Comparison of ENCODE assay signal across 13 mouse cellular contexts in genomic region chr5:137152623-137153022, GRCm38 (mm10). TPM values are rescaled to one million over a fixed set of nuclear protein-coding genes. Genes with fewer than 3 reads are reported as not detected.
DNase-seq lines count a peak whose midpoint lies in the region; ATAC-seq lines count a peak whose summit lies in the region.
"Had no signal": no experiment of that assay in that cellular context is flagged by ENCODE, and none has a peak within 500 bp of the region (broad histone marks: within the 10 kb centered on the region; RNA-seq: fewer than 3 reads in every experiment).

No protein-coding gene starts in this region.

- no peak for ATAC-seq in midbrain, embryonic 14.5 days (ENCODE audit: low FRiP score, low TSS enrichment)
- no peak for ATAC-seq in midbrain, embryonic 16.5 days
- 0 out of 2 replicates have a peak, but pooled peaks have one; percentile 45 for ATAC-seq in hindbrain, embryonic 15.5 days (ENCODE audit: low FRiP score, low read depth)
- ATAC-seq in neutrophil, adult 5-6 weeks (ENCODE audit: extremely low read depth, insufficient number of reproducible peaks, low FRiP score, poor library complexity, severe bottlenecking): peak; percentile 42

- 59% methylated on average over 2 of the region's 2 CpGs for WGBS in heart, embryonic 10.5 days
- 74% methylated on average over 2 of the region's 2 CpGs for WGBS in midbrain, embryonic 14.5 days
- 72% methylated on average over 2 of the region's 2 CpGs for WGBS in midbrain, embryonic 16.5 days
- 64% methylated on average over 2 of the region's 2 CpGs for WGBS in hindbrain, embryonic 15.5 days

- intact Hi-C loops in heart, postnatal 10 days (cut with DNase I): loop anchor here (10.0 kb wide), 1 partner anchor 252 kb away; no protein-coding TSS in a partner anchor

- no peak overlapping the region for H3K4me3 ChIP-seq in heart, embryonic 10.5 days
- H3K4me3 ChIP-seq in midbrain, embryonic 14.5 days (replicated peaks; ENCODE audit: low read depth, low read length): no peak overlapping the region
- H3K4me3 ChIP-seq in midbrain, embryonic 16.5 days (ENCODE audit: low read depth, low read length): no peak overlapping the region
- no peak overlapping the region for H3K4me3 ChIP-seq in hindbrain, embryonic 15.5 days
- H3K4me3 ChIP-seq: embryonic facial prominence, embryonic 15.5 days had no signal

- H3K4me2 ChIP-seq in midbrain, embryonic 14.5 days (ENCODE audit: low read length): no peak overlapping the region
- no peak overlapping the region for H3K4me2 ChIP-seq in midbrain, embryonic 16.5 days (ENCODE audit: low read length)
- no peak overlapping the region for H3K4me2 ChIP-seq in hindbrain, embryonic 15.5 days
- H3K4me2 ChIP-seq: embryonic facial prominence, embryonic 15.5 days had no signal

- H3K36me3 ChIP-seq in heart, embryonic 10.5 days: no peaks in the 10 kb centered on the region
- no peaks in the 10 kb centered on the region for H3K36me3 ChIP-seq in midbrain, embryonic 14.5 days (ENCODE audit: control insufficient read depth, insufficient read depth, low read length)
- no peaks in the 10 kb centered on the region for H3K36me3 ChIP-seq in midbrain, embryonic 16.5 days (ENCODE audit: control insufficient read depth, insufficient read depth, low read length)
- no peaks in the 10 kb centered on the region for H3K36me3 ChIP-seq in hindbrain, embryonic 15.5 days
- H3K36me3 ChIP-seq: embryonic facial prominence, embryonic 15.5 days had no signal

- H3K9ac ChIP-seq in midbrain, embryonic 14.5 days (replicated peaks; ENCODE audit: low read length): no peak overlapping the region
- H3K9ac ChIP-seq in midbrain, embryonic 16.5 days (ENCODE audit: low read depth, low read length): no peak overlapping the region
- no peak overlapping the region for H3K9ac ChIP-seq in hindbrain, embryonic 15.5 days
- H3K9ac ChIP-seq: embryonic facial prominence, embryonic 15.5 days had no signal

- H3K4me1 ChIP-seq in heart, embryonic 10.5 days: no peaks in the 10 kb centered on the region
- H3K4me1 ChIP-seq in midbrain, embryonic 14.5 days (ENCODE audit: control insufficient read depth, insufficient read depth, low read length): no peaks in the 10 kb centered on the region
- H3K4me1 ChIP-seq in midbrain, embryonic 16.5 days (ENCODE audit: control insufficient read depth, insufficient read depth, low read length): no peaks in the 10 kb centered on the region
- H3K4me1 ChIP-seq in hindbrain, embryonic 15.5 days (replicated peaks): no peaks in the 10 kb centered on the region
- H3K4me1 ChIP-seq: embryonic facial prominence, embryonic 15.5 days had no signal

- H3K9me3 ChIP-seq in heart, embryonic 10.5 days: peaks cover 26% of the 10 kb centered on the region; the same call in 1 of the 2 replicates
- H3K9me3 ChIP-seq in midbrain, embryonic 14.5 days (ENCODE audit: control insufficient read depth, low read length): peaks cover 21% of the 10 kb centered on the region
- peaks cover 10% of the 10 kb centered on the region; the same call in 1 of the 2 replicates for H3K9me3 ChIP-seq in midbrain, embryonic 16.5 days (replicated peaks; ENCODE audit: control insufficient read depth, low read length, poor library complexity, severe bottlenecking)
- H3K9me3 ChIP-seq in hindbrain, embryonic 15.5 days: 0 out of 2 replicates have a peak, but pooled peaks cover 4% of the 10 kb centered on the region

- H3K27me3 ChIP-seq in heart, embryonic 10.5 days (ENCODE audit: insufficient read depth, poor library complexity, severe bottlenecking): no peaks in the 10 kb centered on the region
- no peaks in the 10 kb centered on the region for H3K27me3 ChIP-seq in midbrain, embryonic 14.5 days (ENCODE audit: control insufficient read depth, insufficient read depth, low read length)
- no peaks in the 10 kb centered on the region for H3K27me3 ChIP-seq in midbrain, embryonic 16.5 days (ENCODE audit: control insufficient read depth, insufficient read depth, low read depth, low read length)
- no peaks in the 10 kb centered on the region for H3K27me3 ChIP-seq in hindbrain, embryonic 15.5 days
- H3K27me3 ChIP-seq: embryonic facial prominence, embryonic 15.5 days had no signal

- peak; percentile 78 for DNase-seq in heart, embryonic 10.5 days (ENCODE audit: low spot score)
- DNase-seq in heart, postnatal 10 days: no peak
- DNase-seq in midbrain, embryonic 14.5 days: peak; percentile 14
- no peak for DNase-seq in right cerebral cortex, postnatal 4 days
- DNase-seq in left cerebral cortex, adult 9 months (ENCODE audit: low spot score in 2 of 2): no peak
- DNase-seq: lung, postnatal 4 days had no signal

- H3K27ac ChIP-seq in heart, embryonic 10.5 days: no peak overlapping the region
- no peak overlapping the region for H3K27ac ChIP-seq in midbrain, embryonic 14.5 days (replicated peaks; ENCODE audit: low read depth, low read length)
- H3K27ac ChIP-seq in midbrain, embryonic 16.5 days (ENCODE audit: low read length): no peak overlapping the region
- no peak overlapping the region for H3K27ac ChIP-seq in hindbrain, embryonic 15.5 days (replicated peaks)
- H3K27ac ChIP-seq: embryonic facial prominence, embryonic 15.5 days; kidney, postnatal 0 days had no signal

RNA-seq across cellular contexts. Expression of gene Muc3, which starts 3.5 kb away (rescaled TPM):
- not detected in 2 replicates for polyA plus RNA-seq in heart, embryonic 10.5 days (2016; fragmentation: Nextera tagmentation; extraction: Ambion mirVana)
- total RNA-seq in heart, postnatal 10 days (2021): not detected
- polyA plus RNA-seq in midbrain, embryonic 14.5 days (2014; fragmentation: Nextera tagmentation; extraction: Ambion mirVana): not detected in 2 replicates
- polyA plus RNA-seq in midbrain, embryonic 16.5 days (2015; fragmentation: Nextera tagmentation; extraction: Ambion mirVana): not detected in 2 replicates
- not detected in 2 replicates for polyA plus RNA-seq in hindbrain, embryonic 15.5 days (2015; fragmentation: Nextera tagmentation; extraction: Ambion mirVana)
- total RNA-seq in neutrophil, adult 5-6 weeks (2017): not detected in 2 replicates
- total RNA-seq: left cerebral cortex, adult 8-10 months had no signal
- polyA plus RNA-seq: embryonic facial prominence, embryonic 15.5 days; heart, embryonic 14.5 days had no signal

RNA-seq across cellular contexts. Expression of gene Trim56, which starts 36.6 kb away (rescaled TPM):
- polyA plus RNA-seq in heart, embryonic 10.5 days (2016; fragmentation: Nextera tagmentation; extraction: Ambion mirVana): 6.4 and 7.4 TPM in 2 replicates
- total RNA-seq in heart, postnatal 10 days (2021): 10 to 100 TPM; 21.2 to 21.6 TPM
- polyA plus RNA-seq in midbrain, embryonic 14.5 days (2014; fragmentation: Nextera tagmentation; extraction: Ambion mirVana): 1.5 and 2.8 TPM in 2 replicates
- 1.8 and 2.5 TPM in 2 replicates for polyA plus RNA-seq in midbrain, embryonic 16.5 days (2015; fragmentation: Nextera tagmentation; extraction: Ambion mirVana)
- polyA plus RNA-seq in hindbrain, embryonic 15.5 days (2015; fragmentation: Nextera tagmentation; extraction: Ambion mirVana): 3.4 and 4.5 TPM in 2 replicates
- total RNA-seq in neutrophil, adult 5-6 weeks (2017): 69.9 and 79.3 TPM in 2 replicates

RNA-seq across cellular contexts. Expression of gene Muc3a, which starts 59.6 kb away (rescaled TPM):
- polyA plus RNA-seq in heart, embryonic 10.5 days (2016; fragmentation: Nextera tagmentation; extraction: Ambion mirVana): 0.40 and 0.83 TPM in 2 replicates
- under 1 TPM; 0.41 to 0.45 TPM for total RNA-seq in heart, postnatal 10 days (2021)
- 0.14 and 0.30 TPM in 2 replicates for polyA plus RNA-seq in midbrain, embryonic 14.5 days (2014; fragmentation: Nextera tagmentation; extraction: Ambion mirVana)
- 0.44 and 0.50 TPM in 2 replicates for polyA plus RNA-seq in midbrain, embryonic 16.5 days (2015; fragmentation: Nextera tagmentation; extraction: Ambion mirVana)
- polyA plus RNA-seq in hindbrain, embryonic 15.5 days (2015; fragmentation: Nextera tagmentation; extraction: Ambion mirVana): 0.40 and 0.51 TPM in 2 replicates
- 0.58 and 2.3 TPM in 2 replicates for total RNA-seq in neutrophil, adult 5-6 weeks (2017)
- polyA plus RNA-seq: heart, embryonic 14.5 days had no signal

Comparison
In these comparisons a context has a peak if more than half of its experiments do, and no peak if none do; other contexts are left out.
1. DNase-seq: peak in heart, embryonic 10.5 days (single experiment) and midbrain, embryonic 14.5 days (single experiment); none in heart, postnatal 10 days (0 of 2), right cerebral cortex, postnatal 4 days (single experiment) and left cerebral cortex, adult 9 months (0 of 2).
2. ATAC-seq: peak in hindbrain, embryonic 15.5 days (single experiment) and neutrophil, adult 5-6 weeks (single experiment); none in midbrain, embryonic 14.5 days (single experiment) and midbrain, embryonic 16.5 days (single experiment).